Mouse (Mus musculus) myocyte (in vitro differentiated cells): ENCODE data around the gene Emsy. TPM values are rescaled to one million over a fixed set of nuclear protein-coding genes. Genes with fewer than 3 reads are reported as not detected.

Experiments
- H3K27me3 ChIP-seq: one replicate; pipeline ENCODE4 v1.6.1; 2011; ENCODE audit not compliant: control insufficient read depth, insufficient read depth, insufficient read length
- H3K36me3 ChIP-seq: one replicate; pipeline ENCODE4 v1.6.1; 2011; ENCODE audit not compliant: control insufficient read depth, insufficient read depth
- H3K4me2 ChIP-seq: one replicate; pipeline ENCODE4 v1.6.1; 2011; ENCODE audit warnings: low read depth, control low read depth
- H3K4me3 ChIP-seq: one replicate; pipeline ENCODE4 v1.5.1; 2011; ENCODE audit warnings: mild to moderate bottlenecking, control low read depth, moderate library complexity
- H3K79me2 ChIP-seq: one replicate; pipeline ENCODE4 v1.6.1; 2011; ENCODE audit not compliant: control insufficient read depth, insufficient read depth
- H3ac ChIP-seq: one replicate; pipeline ENCODE4 v1.6.1; 2011; ENCODE audit not compliant: control insufficient read depth, insufficient read length
- CEBPB ChIP-seq: IDR thresholded peaks from 2 replicates; pipeline ENCODE4 v1.6.1; 2011; ENCODE audit warnings: mild to moderate bottlenecking, moderate library complexity; ENCODE audit not compliant: poor library complexity, insufficient read depth, severe bottlenecking
- E2F4 ChIP-seq: IDR thresholded peaks from one replicate; pipeline ENCODE4 v1.6.1; 2011; ENCODE audit warnings: mild to moderate bottlenecking, control low read depth, moderate library complexity; ENCODE audit not compliant: insufficient read depth
- MAX ChIP-seq: IDR thresholded peaks from one replicate; pipeline ENCODE4 v1.6.1; 2011; ENCODE audit warnings: low read depth, mild to moderate bottlenecking, control low read depth
- MYOD1 ChIP-seq, 3 experiments: IDR thresholded peaks; one replicate each; pipeline ENCODE4 v1.6.1; 2011; ENCODE audit warnings: control low read depth in 2 of 3, low read depth in 2 of 3, mild to moderate bottlenecking in 2 of 3, moderate library complexity in 1 of 3; ENCODE audit not compliant: insufficient read length in 2 of 3, control insufficient read depth in 1 of 3
- MYOG ChIP-seq, 3 experiments: IDR thresholded peaks; one replicate each; pipeline ENCODE4 v1.6.1; 2011; ENCODE audit warnings: control low read depth in 2 of 3, low read depth in 2 of 3, mild to moderate bottlenecking in 2 of 3; ENCODE audit not compliant: insufficient read length in 2 of 3, control insufficient read depth in 1 of 3, insufficient read depth in 1 of 3
- POLR2A ChIP-seq: IDR thresholded peaks from one replicate; pipeline ENCODE4 v1.6.1; 2011; ENCODE audit warnings: low read depth, mild to moderate bottlenecking, control low read depth, moderate library complexity; ENCODE audit not compliant: insufficient read length
- POLR2AphosphoS2 ChIP-seq: IDR thresholded peaks from one replicate; pipeline ENCODE4 v1.6.1; 2011; ENCODE audit warnings: low read depth, control low read depth; ENCODE audit not compliant: insufficient read length
- REST ChIP-seq: IDR thresholded peaks from one replicate; pipeline ENCODE4 v1.6.1; 2011; ENCODE audit warnings: mild to moderate bottlenecking, control low read depth, moderate library complexity; ENCODE audit not compliant: insufficient read depth, insufficient read length
- SRF ChIP-seq: IDR thresholded peaks from one replicate; pipeline ENCODE4 v1.6.1; 2011; ENCODE audit warnings: low read depth; ENCODE audit not compliant: control insufficient read depth, insufficient read length
- TCF12 ChIP-seq: IDR thresholded peaks from one replicate; pipeline ENCODE4 v1.6.1; 2011; ENCODE audit warnings: mild to moderate bottlenecking, control low read depth; ENCODE audit not compliant: poor library complexity, insufficient read depth, severe bottlenecking
- TCF3 ChIP-seq: IDR thresholded peaks from one replicate; pipeline ENCODE4 v1.6.1; 2011; ENCODE audit warnings: low read depth, control low read depth; ENCODE audit not compliant: insufficient read length
- USF1 ChIP-seq: IDR thresholded peaks from one replicate; pipeline ENCODE4 v1.6.1; 2011; ENCODE audit warnings: low read depth, mild to moderate bottlenecking, control low read depth, moderate library complexity
- polyA plus RNA-seq: library from polyadenylated mRNA; unstranded; fragments of >200 nt; fragmentation: generic; extraction: Trizol; gene quantifications from one replicate; pipeline ENCODE4 v1.2.1, GENCODE M21; 2012; ENCODE audit warnings: missing spikeins

Gene Emsy
- polyA plus RNA-seq, 1 experiment = 9.1 TPM

GRCm38 (mm10) chr7:98548839-98549238, 107.7 kb downstream of the Emsy start:
- Histone ChIP-seq H3K4me2 (no peak overlapping the region), H3K27me3 (no peaks in the 10 kb centered on the region), H3K79me2 (no peaks in the 10 kb centered on the region), H3K36me3 (no peaks in the 10 kb centered on the region), H3K4me3 (no peak overlapping the region), H3ac (no peak overlapping the region)
- TF ChIP-seq MAX (no peak), CEBPB (no peak), E2F4 (no peak), MYOG (IDR thresholded peaks at IDR 0.05; ENCODE audit: control insufficient read depth in 1 of 3, insufficient read depth in 1 of 3, insufficient read length in 2 of 3, low read depth in 2 of 3) (no peak), SRF (no peak), POLR2A (no peak), TCF3 (no peak), POLR2AphosphoS2 (no peak), USF1 (no peak)

GRCm38 (mm10) chr7:98544556-98544955, 112.0 kb downstream of the Emsy start:
- Histone ChIP-seq H3K36me3 (no peaks in the 10 kb centered on the region), H3K27me3 (no peaks in the 10 kb centered on the region), H3K79me2 (no peaks in the 10 kb centered on the region), H3K4me2 (no peak overlapping the region), H3K4me3 (no peak overlapping the region), H3ac (no peak overlapping the region)
- TF ChIP-seq POLR2A (no peak), REST (no peak), SRF (no peak), POLR2AphosphoS2 (no peak), MAX (no peak), TCF12 (no peak), MYOD1 (IDR thresholded peaks at IDR 0.05; ENCODE audit: control insufficient read depth in 1 of 3, insufficient read length in 2 of 3, low read depth in 2 of 3) (no peak), TCF3 (no peak), E2F4 (no peak), CEBPB (no peak), USF1 (no peak), MYOG (IDR thresholded peaks at IDR 0.05; ENCODE audit: control insufficient read depth in 1 of 3, insufficient read depth in 1 of 3, insufficient read length in 2 of 3, low read depth in 2 of 3) (no peak)

GRCm38 (mm10) chr7:98543853-98544370, 112.7 kb downstream of the Emsy start:
- Histone ChIP-seq H3ac (no peak overlapping the region), H3K27me3 (no peaks in the 10 kb centered on the region), H3K79me2 (no peaks in the 10 kb centered on the region), H3K36me3 (no peaks in the 10 kb centered on the region), H3K4me2 (no peak overlapping the region), H3K4me3 (no peak overlapping the region)
- no peak for TF ChIP-seq REST
- no peak for TF ChIP-seq E2F4

- no peak overlapping the region for H3K4me3 ChIP-seq
- H3ac ChIP-seq = no peak overlapping the region
- no peaks in the 10 kb centered on the region for H3K27me3 ChIP-seq
- H3K36me3 ChIP-seq = no peaks in the 10 kb centered on the region
- TF ChIP-seq TCF3 (no peak), POLR2A (no peak), POLR2AphosphoS2 (no peak), E2F4 (no peak), REST (no peak), TCF12 (no peak), MAX (no peak), CEBPB (no peak), SRF (no peak), USF1 (no peak), MYOD1 (IDR thresholded peaks at IDR 0.05; ENCODE audit: control insufficient read depth in 1 of 3, insufficient read length in 2 of 3, low read depth in 2 of 3) (no peak)
- H3K4me2 ChIP-seq = no peak overlapping the region
- no peaks in the 10 kb centered on the region for H3K79me2 ChIP-seq
Observed at GRCm38 (mm10) chr7:98542731-98543142, 113.8 kb downstream of the Emsy start.

GRCm38 (mm10) chr7:98542267-98542666, 114.3 kb downstream of the Emsy start:
- Histone ChIP-seq H3K4me3 (no peak overlapping the region), H3K4me2 (no peak overlapping the region), H3K79me2 (no peaks in the 10 kb centered on the region), H3K36me3 (no peaks in the 10 kb centered on the region), H3K27me3 (no peaks in the 10 kb centered on the region), H3ac (no peak overlapping the region)
- TF ChIP-seq SRF = no peak
- no peak for TF ChIP-seq TCF3
- TF ChIP-seq CEBPB = no peak
- no peak for TF ChIP-seq MAX
- TF ChIP-seq POLR2A = no peak
- TF ChIP-seq TCF12 = no peak
- no peak for TF ChIP-seq POLR2AphosphoS2
- TF ChIP-seq E2F4 = no peak
- no peak for TF ChIP-seq USF1
- TF ChIP-seq MYOD1 (IDR thresholded peaks at IDR 0.05; ENCODE audit: control insufficient read depth in 1 of 3, insufficient read length in 2 of 3, low read depth in 2 of 3) = no peak
- TF ChIP-seq REST = no peak
- no peak for TF ChIP-seq MYOG (IDR thresholded peaks at IDR 0.05; ENCODE audit: control insufficient read depth in 1 of 3, insufficient read depth in 1 of 3, insufficient read length in 2 of 3, low read depth in 2 of 3)
